Mouse (Mus musculus) intestine, embryonic 16.5 days (tissue): ENCODE data around the gene Hist1h2ag. TPM values are rescaled to one million over a fixed set of nuclear protein-coding genes. Genes with fewer than 3 reads are reported as not detected.
"Not testable (repeated sequence)": the region's sequence is repeated elsewhere in the genome, so short reads cannot be mapped to it uniquely, and the experiment has no call there.

ENCODE experiments used
- ATAC-seq: fragments of 200-750 bp; cut with Nextera tagmentation; 2 replicates; pipeline ENCODE4 v1.8.0; 2017; ENCODE audit warnings: moderate TSS enrichment, moderate library complexity
- H3K27ac ChIP-seq: fragments of 300-500 bp; sonication (generic); 2 replicates; pipeline ENCODE4 v1.5.1; 2014; ENCODE audit warnings: mild to moderate bottlenecking, low read length
- H3K27me3 ChIP-seq: fragments of 300-500 bp; sonication (generic); replicated peaks from 2 replicates; pipeline ENCODE4 v1.6.1; 2014; ENCODE audit warnings: low read length, control low read depth, mixed read lengths; ENCODE audit not compliant: control insufficient read depth, insufficient read depth
- H3K36me3 ChIP-seq: fragments of 300-500 bp; sonication (generic); 2 replicates; pipeline ENCODE4 v1.6.1; 2014; ENCODE audit warnings: low read length, control low read depth; ENCODE audit not compliant: control insufficient read depth, insufficient read depth
- H3K4me1 ChIP-seq: fragments of 300-500 bp; sonication (generic); 2 replicates; pipeline ENCODE4 v1.6.1; 2014; ENCODE audit warnings: low read length, control low read depth, mixed read lengths; ENCODE audit not compliant: control insufficient read depth, insufficient read depth
- H3K4me2 ChIP-seq: fragments of 300-500 bp; sonication (generic); 2 replicates; pipeline ENCODE4 v1.6.1; 2014; ENCODE audit warnings: low read depth, low read length, control low read depth
- H3K4me3 ChIP-seq: fragments of 300-500 bp; sonication (generic); 2 replicates; pipeline ENCODE4 v1.5.1; 2014; ENCODE audit warnings: mild to moderate bottlenecking, low read length
- H3K9ac ChIP-seq: fragments of 300-500 bp; sonication (generic); 2 replicates; pipeline ENCODE4 v1.6.1; 2014; ENCODE audit warnings: low read depth, low read length
- H3K9me3 ChIP-seq: fragments of 300-500 bp; sonication (generic); 2 replicates; pipeline ENCODE4 v1.6.1; 2016; ENCODE audit warnings: low read length, control low read depth; ENCODE audit not compliant: control insufficient read depth
- whole genome bisulfite sequencing: fragments of 180-500 bp; shearing (Covaris S2); extraction: QIAGEN DNeasy Blood & Tissue Kit; methylation state at CpG from one replicate; pipeline ENCODE4 v1.1.7; 2014; 5-methylcytosine and 5-hydroxymethylcytosine counted together
- polyA plus RNA-seq: library from polyadenylated mRNA; unstranded; fragments of >200 nt; fragmentation: Nextera tagmentation; extraction: Ambion mirVana; gene quantifications from 2 replicates; pipeline ENCODE4 v1.2.1, GENCODE M21; 2015

Hist1h2ag gene
- polyA plus RNA-seq, 1 experiment from 2014 or later = 30.0 TPM

GRCm38 (mm10) chr13:22049041-22049440 is 6.3 kb upstream of the Hist1h2ag start:
- H3K9me3 ChIP-seq = no peaks in the 10 kb centered on the region
- H3K27ac ChIP-seq = no peak overlapping the region
- H3K27me3 ChIP-seq = no peaks in the 10 kb centered on the region
- H3K4me1 ChIP-seq = peaks cover 5% of the 10 kb centered on the region; the same call in 1 of the 2 replicates
- H3K4me2 ChIP-seq = no peak overlapping the region
- ATAC-seq = no peak
- H3K36me3 ChIP-seq = no peaks in the 10 kb centered on the region
- 83% methylated on average over 2 of the region's 2 CpGs for WGBS
- no peak overlapping the region for H3K9ac ChIP-seq
- H3K4me3 ChIP-seq = no peak overlapping the region

GRCm38 (mm10) chr13:22045311-22045710 is 2.6 kb upstream of the Hist1h2ag start:
- WGBS = 60% methylated on average over 2 of the region's 2 CpGs
- Histone ChIP-seq H3K9ac (no peak overlapping the region), H3K36me3 (no peaks in the 10 kb centered on the region)

GRCm38 (mm10) chr13:22044432-22045155 is 1.9 kb upstream of the Hist1h2ag start:
- Histone ChIP-seq H3K4me3 (no peak overlapping the region), H3K4me2 (no peak overlapping the region), H3K9me3 (no peaks in the 10 kb centered on the region), H3K27ac (no peak overlapping the region), H3K9ac (no peak overlapping the region), H3K36me3 (no peaks in the 10 kb centered on the region), H3K27me3 (no peaks in the 10 kb centered on the region), H3K4me1 (peaks cover 14% of the 10 kb centered on the region)
- WGBS = 88% methylated on average over 6 of the region's 6 CpGs
- no peak for ATAC-seq

More at GRCm38 (mm10) chr13:22045311-22045710, 2.6 kb upstream of the Hist1h2ag start:
- H3K9me3 ChIP-seq = no peaks in the 10 kb centered on the region
- no peaks in the 10 kb centered on the region for H3K27me3 ChIP-seq
- no peak overlapping the region for H3K4me3 ChIP-seq
- peaks cover 11% of the 10 kb centered on the region for H3K4me1 ChIP-seq
- no peak overlapping the region for H3K27ac ChIP-seq
- H3K4me2 ChIP-seq = no peak overlapping the region
- ATAC-seq = no peak

- ATAC-seq = peak; percentile 10
- H3K27ac ChIP-seq = peak overlapping the region; percentile 57
- under 1% methylated on average over 9 of the region's 14 CpGs for WGBS
- H3K27me3 ChIP-seq = no peaks in the 10 kb centered on the region
- peaks cover 14% of the 10 kb centered on the region for H3K4me1 ChIP-seq
- no peaks in the 10 kb centered on the region for H3K36me3 ChIP-seq
- peak overlapping the region; percentile 51; the same call in 1 of the 2 replicates for H3K9ac ChIP-seq
- H3K4me2 ChIP-seq = peak overlapping the region; percentile 64
- peak overlapping the region; percentile 45 for H3K4me3 ChIP-seq
- H3K9me3 ChIP-seq = no peaks in the 10 kb centered on the region
Measured at GRCm38 (mm10) chr13:22043503-22044431, 1.0 kb upstream of the Hist1h2ag start.

- Histone ChIP-seq H3K27me3 (no peaks in the 10 kb centered on the region), H3K36me3 (no peaks in the 10 kb centered on the region), H3K4me2 (peak overlapping the region; percentile 51), H3K9me3 (no peaks in the 10 kb centered on the region), H3K4me1 (peaks cover 14% of the 10 kb centered on the region), H3K4me3 (peak overlapping the region; percentile 39), H3K27ac (peak overlapping the region; percentile 77), H3K9ac (peak overlapping the region; percentile 48)
- no peak for ATAC-seq
- 4% methylated on average over 13 of the region's 13 CpGs for WGBS
Measured at GRCm38 (mm10) chr13:22041651-22042567, 835 bp downstream of the Hist1h2ag start.

GRCm38 (mm10) chr13:22041142-22041536 is 1.6 kb downstream of the Hist1h2ag start, which contains the start of gene Hist1h4i:
Gene Hist1h4i (minus strand): TSS chr13:22041362.
- Histone ChIP-seq H3K27ac (peak within 1 kb of the TSS; percentile 94), H3K4me2 (peak within 1 kb of the TSS; percentile 80), H3K9ac (peak within 1 kb of the TSS; percentile 69), H3K4me1 (peaks cover 19% of the 10 kb centered on the region), H3K4me3 (peak within 1 kb of the TSS; percentile 51)
- not testable (repeated sequence) for H3K9me3 ChIP-seq, H3K27me3 ChIP-seq, H3K36me3 ChIP-seq
- WGBS = 1% methylated on average over 20 of the region's 27 CpGs
- peak; percentile 64 for ATAC-seq

- Histone ChIP-seq H3K9me3 (no peaks in the 10 kb centered on the region), H3K27ac (peak overlapping the region; percentile 94), H3K27me3 (no peaks in the 10 kb centered on the region), H3K4me2 (peak overlapping the region; percentile 80), H3K4me3 (peak overlapping the region; percentile 51), H3K9ac (peak overlapping the region; percentile 69), H3K4me1 (peaks cover 19% of the 10 kb centered on the region), H3K36me3 (no peaks in the 10 kb centered on the region)
- peak; percentile 41 for ATAC-seq
- WGBS = under 1% methylated on average over 14 of the region's 24 CpGs
Measured at GRCm38 (mm10) chr13:22040464-22041141, 2.1 kb downstream of the Hist1h2ag start.

- WGBS = 8% methylated on average over 2 of the region's 2 CpGs
Measured at GRCm38 (mm10) chr13:22039951-22040463, 2.7 kb downstream of the Hist1h2ag start.

More at GRCm38 (mm10) chr13:22039951-22040463, 2.7 kb downstream of the Hist1h2ag start:
- Histone ChIP-seq H3K9me3 (no peaks in the 10 kb centered on the region), H3K9ac (peak overlapping the region; percentile 69), H3K27ac (peak overlapping the region; percentile 94), H3K36me3 (no peaks in the 10 kb centered on the region), H3K4me1 (peaks cover 19% of the 10 kb centered on the region), H3K4me2 (peak overlapping the region; percentile 80), H3K4me3 (peak overlapping the region; percentile 51), H3K27me3 (no peaks in the 10 kb centered on the region)
- no peak for ATAC-seq
